Mouse (Mus musculus): ENCODE data around the gene Dach1.
A peak's percentile ranks its signal among the peaks of the same experiment; 100 is the strongest.

The Dach1 gene

DNA sequence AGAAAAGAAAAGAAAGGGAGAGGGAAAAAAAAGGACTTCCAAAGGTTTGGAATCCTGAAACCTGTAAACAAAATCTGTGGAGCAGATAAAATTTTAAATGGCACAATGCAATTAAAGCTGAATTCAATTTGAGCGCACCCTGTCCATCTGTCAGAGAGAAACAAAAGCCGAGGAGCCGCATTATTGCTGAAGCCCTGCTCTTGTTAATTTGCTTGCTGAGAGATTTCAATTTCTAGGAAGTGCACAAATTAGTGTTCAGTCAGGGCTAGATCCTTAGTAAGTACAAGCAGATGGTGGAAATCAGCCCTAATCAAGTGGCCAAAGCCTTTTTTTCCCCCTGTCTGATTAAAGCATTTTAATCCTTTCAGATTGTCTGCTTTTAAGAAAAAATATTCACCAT, 60.8 kb downstream of the Dach1 start:
- peak; percentile 53 for DNase-seq (ENCODE audit: low spot score)

DNA sequence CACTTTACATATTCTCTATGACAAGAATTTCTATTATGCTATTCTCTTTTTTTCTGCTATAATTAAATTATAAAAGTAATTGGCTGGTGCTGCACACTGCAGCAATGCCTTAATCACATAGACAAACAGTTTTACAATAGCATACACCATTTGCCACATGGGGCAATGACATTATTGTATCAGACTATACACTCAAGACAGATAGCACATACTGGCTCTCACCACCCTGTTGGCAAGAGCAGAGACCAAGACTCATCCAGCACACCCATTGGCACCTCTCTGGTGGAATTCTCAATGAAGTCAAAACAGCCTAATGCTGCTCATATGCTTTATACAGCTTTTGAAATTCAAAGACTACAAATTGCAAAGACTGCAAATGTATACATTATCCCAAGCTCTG, 63.4 kb downstream of the Dach1 start:
- no peak for DNase-seq (ENCODE audit: low spot score)

DNA sequence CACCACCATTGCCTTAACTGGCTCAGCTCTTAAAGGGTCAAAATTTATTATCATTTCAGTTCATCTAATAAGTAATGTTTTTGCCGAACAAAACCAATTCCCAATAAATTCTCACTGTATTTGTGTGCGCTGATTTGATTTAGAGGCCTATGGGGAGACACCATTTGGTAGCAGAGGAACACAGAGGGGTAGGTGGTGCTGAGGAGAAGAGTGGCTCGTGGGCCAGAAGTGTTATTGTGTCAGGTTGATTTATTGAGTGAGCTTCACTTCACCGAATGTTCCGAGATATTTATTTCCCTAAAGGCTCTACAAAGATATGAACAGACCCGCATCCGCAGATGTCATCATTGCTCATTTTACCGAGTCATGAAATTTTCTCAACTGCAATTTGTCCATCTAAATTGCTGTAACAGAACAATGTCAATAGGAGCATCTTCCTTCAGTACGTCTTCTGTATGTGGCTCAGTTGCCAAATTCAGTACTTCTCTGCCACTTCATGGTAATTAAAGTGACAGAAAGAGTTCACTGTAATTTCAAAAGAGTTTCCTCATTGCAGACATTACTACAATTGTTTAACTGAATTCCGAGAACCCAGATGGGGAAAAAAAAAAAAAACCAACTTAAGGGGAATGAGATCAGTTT, 65.1 kb downstream of the Dach1 start:
- DNase-seq (ENCODE audit: low spot score) = no peak

DNA sequence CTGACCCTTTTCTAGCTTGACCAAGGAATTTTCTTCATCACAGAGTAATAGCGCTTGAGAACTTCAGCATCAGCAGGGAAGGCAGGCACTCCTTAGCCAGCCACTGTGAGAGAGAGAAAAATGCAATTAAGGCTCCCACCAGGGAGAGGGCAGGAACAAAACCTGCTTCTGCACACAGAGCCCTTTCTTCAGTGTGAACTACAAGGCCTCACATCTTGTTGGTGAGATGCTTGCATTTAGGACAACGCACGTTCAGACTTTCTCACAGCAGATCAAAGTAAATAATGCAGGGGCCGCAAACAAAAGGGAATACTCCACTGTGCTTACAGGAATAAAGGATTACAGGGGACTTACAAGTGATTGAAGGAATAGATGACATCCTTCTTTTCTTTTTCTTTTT, 74.3 kb downstream of the Dach1 start:
- peak; percentile 55 for DNase-seq (ENCODE audit: low spot score)

DNA sequence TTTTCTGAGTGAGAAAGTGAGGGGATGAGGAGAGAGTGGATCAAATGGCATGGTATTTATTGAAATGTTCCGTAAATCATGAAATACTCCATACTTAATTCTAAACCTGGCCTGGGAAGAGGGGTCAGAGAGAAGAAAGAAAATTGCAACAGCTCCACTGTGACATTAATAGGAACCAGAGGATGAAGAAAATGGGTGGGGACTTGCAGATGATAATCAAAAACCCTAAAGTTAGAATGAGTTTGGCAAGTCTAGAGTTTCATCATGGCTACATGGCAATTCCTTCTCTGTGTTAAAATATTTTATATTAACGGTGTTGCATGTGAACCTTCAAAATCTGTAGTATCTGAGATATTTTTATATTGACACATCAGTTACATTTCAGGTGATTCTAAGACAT, 80.3 kb downstream of the Dach1 start:
- no peak for DNase-seq (ENCODE audit: low spot score)

- DNase-seq (ENCODE audit: low spot score) = no peak
These were observed 82.2 kb downstream of the Dach1 start for GRCm38 (mm10) chr14:98087355-98087754.

GRCm38 (mm10) chr14:98086794-98087193, 82.8 kb downstream of the Dach1 start:
- DNase-seq (ENCODE audit: low spot score) = no peak

DNA sequence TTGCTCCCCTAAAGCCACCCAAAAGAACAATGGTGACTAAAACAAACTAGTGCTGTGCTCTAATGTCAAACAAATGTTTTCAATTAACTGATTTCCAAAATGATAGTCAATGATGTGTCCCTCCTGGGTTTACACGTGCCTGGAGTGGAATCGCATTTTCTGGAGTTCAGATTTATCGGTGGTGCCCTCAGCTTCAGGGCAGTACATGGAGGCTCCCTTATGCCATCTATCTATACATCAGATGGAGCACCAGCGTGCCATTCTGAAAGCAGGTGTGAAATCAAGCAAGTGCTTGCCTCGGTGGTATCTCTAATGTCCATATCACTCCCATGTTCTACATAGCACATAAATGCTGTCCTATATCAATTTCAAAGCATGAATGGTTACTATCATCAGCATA, 84.4 kb downstream of the Dach1 start:
- no peak for DNase-seq (ENCODE audit: low spot score)

DNA sequence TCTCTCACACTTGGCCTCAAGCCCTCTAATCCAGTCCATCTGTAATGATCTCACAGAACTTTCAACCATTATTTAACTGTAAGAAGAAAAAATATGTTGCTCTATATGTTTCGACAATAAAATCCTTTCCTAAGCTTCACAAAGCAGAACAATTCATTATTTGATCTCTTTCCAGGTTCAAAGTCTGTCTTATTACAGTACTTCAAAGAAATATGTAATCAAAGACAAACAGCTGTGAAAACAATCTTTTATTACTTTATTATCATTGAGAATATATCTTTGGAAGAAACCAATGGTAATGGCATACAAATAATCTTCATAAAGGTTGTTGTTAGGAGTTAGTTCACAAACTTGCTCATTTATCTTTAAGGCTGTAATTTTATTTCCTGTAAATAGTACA, 84.8 kb downstream of the Dach1 start:
- no peak for DNase-seq (ENCODE audit: low spot score)

DNA sequence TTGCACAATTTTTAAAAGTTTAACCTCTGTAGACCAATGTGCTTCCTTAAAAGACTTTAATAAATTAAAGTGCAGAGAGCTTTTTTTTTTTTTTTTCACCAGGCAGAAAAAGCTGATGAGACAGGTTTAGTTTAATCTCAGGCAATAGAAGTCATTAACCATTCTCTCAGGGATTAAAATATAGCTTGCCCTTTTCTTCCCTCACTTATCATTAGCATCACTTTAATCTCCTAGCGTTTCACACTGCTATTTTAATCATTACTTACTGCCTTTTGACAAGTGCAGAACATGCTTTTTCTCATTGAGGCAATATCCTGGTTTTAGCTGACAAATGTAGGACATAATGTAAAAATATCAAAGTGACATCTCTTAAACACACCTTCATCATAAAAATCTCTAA, 86.1 kb downstream of the Dach1 start:
- DNase-seq (ENCODE audit: low spot score) = no peak

DNA sequence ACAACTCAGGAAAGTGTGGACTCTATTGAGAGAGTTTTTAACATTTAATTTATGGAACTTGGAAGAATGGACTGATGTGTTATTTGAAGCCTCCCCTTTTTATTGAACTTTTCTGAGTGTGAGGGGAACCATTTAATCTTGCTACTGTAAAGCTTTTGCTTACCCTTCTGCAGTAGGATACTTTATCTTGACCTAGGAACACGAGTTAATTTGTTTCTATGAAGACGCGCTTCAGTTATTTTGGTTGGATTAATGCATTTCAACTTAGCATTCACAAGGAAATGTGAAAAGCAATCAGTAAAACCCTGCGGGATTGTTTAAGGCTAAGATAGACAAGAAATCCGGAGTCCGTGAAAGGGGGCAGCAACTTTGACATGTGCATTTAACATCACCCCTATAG, 89.6 kb downstream of the Dach1 start:
- no peak for DNase-seq (ENCODE audit: low spot score)

GRCm38 (mm10) chr14:98077996-98078395, 91.6 kb downstream of the Dach1 start:
- no peak for DNase-seq (ENCODE audit: low spot score)

DNA sequence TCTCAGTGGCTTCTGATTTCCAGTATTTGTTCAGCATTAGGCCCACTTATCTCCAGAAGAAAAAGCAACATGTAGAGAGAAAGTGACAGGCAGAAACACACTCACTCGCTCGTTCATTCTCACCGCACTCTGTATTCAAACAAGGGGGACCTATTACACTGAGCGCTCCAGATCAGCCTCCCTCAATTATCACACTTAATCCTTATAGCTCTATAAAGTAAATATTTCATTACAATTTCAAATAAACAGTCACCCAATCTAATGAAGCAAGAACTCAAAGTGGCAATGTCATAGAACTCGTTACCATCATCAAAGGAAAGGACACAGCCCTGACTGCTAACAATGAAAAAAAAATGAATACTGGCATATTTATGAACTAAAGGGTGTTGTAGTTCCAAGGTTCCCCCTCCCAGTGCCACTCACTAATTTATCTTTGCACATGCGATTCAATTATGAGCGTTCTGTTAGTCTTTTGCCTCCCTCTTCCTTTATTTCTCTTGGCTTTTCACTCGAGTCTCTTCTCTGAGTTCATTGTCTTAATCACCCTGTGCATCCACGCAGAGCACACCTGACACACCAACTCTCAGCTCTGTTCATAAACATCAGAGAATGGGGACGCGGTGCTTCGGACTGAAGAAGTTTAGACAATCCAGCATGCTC, 96.0 kb downstream of the Dach1 start:
- DNase-seq (ENCODE audit: low spot score) = no peak

GRCm38 (mm10) chr14:98072647-98073420, 96.7 kb downstream of the Dach1 start:
- peak; percentile 25 for DNase-seq (ENCODE audit: low spot score)

DNA sequence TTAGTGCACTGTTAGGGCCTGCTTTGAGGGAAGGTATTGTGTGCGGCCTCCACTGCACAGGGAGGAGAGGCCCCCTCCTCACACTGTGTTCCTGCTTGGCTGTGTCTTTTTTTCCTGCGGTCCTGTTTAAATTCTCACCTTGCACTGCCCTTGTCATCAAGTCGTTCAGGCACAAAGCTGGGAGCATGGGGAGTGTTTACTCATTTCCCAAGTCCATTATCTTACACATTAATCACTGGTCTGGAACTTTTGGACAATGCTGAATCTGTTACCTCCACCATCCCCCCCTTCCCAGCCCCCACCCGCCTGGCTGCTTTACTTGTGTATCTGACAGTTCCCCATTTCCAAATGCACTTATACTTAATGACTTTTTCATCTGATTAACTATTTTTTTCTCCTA, 97.7 kb downstream of the Dach1 start:
- peak; percentile 60 for DNase-seq (ENCODE audit: low spot score)

- no peak for DNase-seq (ENCODE audit: low spot score)
These were observed 102.2 kb downstream of the Dach1 start for GRCm38 (mm10) chr14:98067273-98067905.

- no peak for DNase-seq (ENCODE audit: low spot score)
These were observed 105.4 kb downstream of the Dach1 start for GRCm38 (mm10) chr14:98064190-98064589.

DNA sequence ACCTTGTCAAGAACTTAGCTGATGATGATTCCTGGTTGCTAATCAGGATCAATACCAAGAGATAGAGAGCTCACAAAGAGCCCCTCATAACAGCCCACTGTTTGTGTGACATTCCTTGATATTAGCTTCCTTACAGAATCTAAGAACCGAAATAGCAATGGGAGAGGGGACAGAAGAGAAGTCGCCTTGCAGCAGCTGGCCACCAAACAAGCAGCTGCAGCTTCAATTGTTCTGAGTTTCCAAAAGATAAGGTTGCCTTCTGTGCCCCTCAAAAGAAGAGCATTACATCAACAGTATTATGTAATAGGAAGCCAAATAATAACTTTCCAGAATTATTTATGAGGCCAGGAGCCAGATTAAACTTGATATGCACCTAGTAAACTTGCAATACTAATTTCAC, 120.2 kb downstream of the Dach1 start:
- no peak for DNase-seq (ENCODE audit: low spot score)

DNA sequence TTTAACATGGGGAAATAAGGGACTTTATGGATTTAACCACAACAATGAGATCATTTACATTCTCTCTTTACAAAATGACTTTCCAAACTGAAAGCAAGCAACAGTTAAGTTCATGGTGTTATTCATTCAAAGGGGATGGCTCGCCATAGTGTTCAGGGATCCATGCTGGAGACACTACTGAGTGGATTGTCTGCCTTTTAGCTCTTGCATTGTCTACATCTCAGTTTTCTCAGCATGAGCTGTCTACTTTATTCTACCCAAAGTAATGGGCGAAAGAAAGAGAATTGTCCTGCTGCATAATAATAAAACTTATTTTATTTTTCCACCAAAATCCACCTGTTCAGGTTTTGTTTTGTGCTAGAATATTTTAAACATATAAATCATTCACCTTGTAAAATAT, 121.2 kb downstream of the Dach1 start:
- peak; percentile 58 for DNase-seq (ENCODE audit: low spot score)

GRCm38 (mm10) chr14:98047670-98048069, 121.9 kb downstream of the Dach1 start:
- no peak for DNase-seq (ENCODE audit: low spot score)

GRCm38 (mm10) chr14:98046960-98047359, 122.6 kb downstream of the Dach1 start:
- peak; percentile 13 for DNase-seq (ENCODE audit: low spot score)

DNA sequence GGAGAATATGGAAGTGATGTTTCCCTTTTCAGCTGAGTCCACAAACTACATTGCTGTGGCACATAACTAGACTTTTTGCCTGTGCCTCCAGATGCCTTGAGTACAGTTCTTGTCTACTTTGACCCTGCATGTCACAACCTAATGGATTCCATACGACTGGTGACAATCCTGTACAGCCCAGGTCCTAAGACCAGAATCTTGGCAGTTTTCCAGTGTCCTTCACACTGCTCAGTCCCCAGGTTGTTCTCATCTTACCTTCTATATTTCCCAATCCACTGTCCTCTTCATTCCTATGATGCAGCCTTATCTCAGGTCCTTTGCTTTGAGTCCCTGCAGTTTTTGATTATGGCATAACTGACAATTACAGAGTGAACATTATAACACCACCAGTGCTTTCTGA, 131.0 kb downstream of the Dach1 start:
- DNase-seq (ENCODE audit: low spot score) = peak; percentile 70

DNA sequence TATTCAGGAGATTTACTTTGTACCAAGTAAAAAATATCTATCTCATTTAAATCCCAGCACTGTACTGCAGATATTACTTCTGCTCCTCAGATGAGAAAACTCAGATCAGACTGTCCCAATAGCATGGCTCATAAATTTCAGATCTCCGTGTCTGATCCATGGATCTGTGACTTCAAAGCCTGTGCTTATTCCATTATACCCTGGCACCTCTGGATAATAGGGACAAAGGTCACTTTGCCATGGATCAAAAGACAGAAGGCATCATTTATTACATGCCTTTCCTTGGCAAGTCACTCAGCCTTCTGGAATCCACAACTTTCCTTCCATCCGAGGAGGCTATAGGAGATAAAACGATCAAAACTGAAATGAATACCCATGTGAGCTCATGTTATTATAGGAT, 132.4 kb downstream of the Dach1 start:
- peak; percentile 27 for DNase-seq (ENCODE audit: low spot score)
